In the genomic region with DNA sequence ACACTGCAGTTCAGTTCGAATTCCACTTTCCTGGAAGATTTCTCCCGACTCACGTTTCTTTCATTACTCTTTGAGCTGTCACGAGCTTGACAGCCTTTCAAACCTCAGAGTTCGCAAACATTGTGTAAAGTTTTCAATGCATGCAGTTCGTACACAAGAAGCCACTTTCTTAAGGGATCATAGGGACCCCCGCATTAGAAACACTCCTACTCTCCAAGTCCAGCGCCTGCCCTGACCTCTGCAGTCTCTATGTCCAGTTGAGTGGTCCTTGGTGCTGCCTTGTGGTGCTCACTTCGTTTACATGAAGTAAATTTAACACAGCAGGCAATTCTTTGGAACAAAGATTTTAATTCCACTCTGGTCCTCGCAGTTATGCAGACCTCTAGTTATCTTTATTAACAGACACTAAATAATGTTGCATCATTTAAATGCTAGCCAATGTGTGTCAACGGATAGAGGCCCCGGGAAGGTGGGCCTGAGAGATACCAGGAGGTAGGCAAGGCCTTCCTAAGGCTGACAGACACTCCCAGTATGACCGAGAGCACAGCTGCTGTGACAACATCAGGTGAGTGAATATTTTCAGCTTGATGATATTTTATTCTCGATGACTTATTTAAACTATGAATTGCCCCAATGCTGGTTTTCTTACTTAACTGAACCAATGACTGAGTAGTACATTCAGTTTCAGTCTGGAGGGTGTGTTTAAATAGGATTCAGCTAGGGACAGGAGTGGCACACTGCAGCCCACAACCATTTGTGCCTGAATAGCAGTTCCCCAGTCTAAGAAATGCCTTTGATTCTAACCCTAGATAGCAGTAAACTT, we compare ENCODE assay signal across 8 mouse cellular contexts. TPM values are rescaled to one million over a fixed set of nuclear protein-coding genes. Genes with fewer than 3 reads are reported as not detected.
DNase-seq lines count a peak whose midpoint lies in the region; ATAC-seq and TF ChIP-seq lines count a peak whose summit lies in the region.

A gene (plus strand): TSS at position 259 of the 823 bp plus-strand sequence.

- H3K27me3 ChIP-seq in kidney, postnatal 0 days (ENCODE audit: insufficient read depth, low read length), result no peaks in the 10 kb centered on the region
- no peaks in the 10 kb centered on the region for H3K27me3 ChIP-seq in hindbrain, embryonic 15.5 days
- H3K27me3 ChIP-seq in midbrain, embryonic 11.5 days (ENCODE audit: control insufficient read depth, insufficient read depth, low read length), result no peaks in the 10 kb centered on the region

- no peaks in the 10 kb centered on the region for H3K9me3 ChIP-seq in kidney, postnatal 0 days (replicated peaks; ENCODE audit: low read length)
- no peaks in the 10 kb centered on the region for H3K9me3 ChIP-seq in hindbrain, embryonic 15.5 days
- no peaks in the 10 kb centered on the region for H3K9me3 ChIP-seq in midbrain, embryonic 11.5 days (ENCODE audit: control insufficient read depth, low read length)

- H3K9ac ChIP-seq in kidney, postnatal 0 days (ENCODE audit: low read depth, low read length), result peak within 1 kb of the TSS; percentile 46; the same call in 1 of the 2 replicates
- H3K9ac ChIP-seq in hindbrain, embryonic 15.5 days, result peak within 1 kb of the TSS; percentile 41
- H3K9ac ChIP-seq in midbrain, embryonic 11.5 days (ENCODE audit: low read length), result peak within 1 kb of the TSS; percentile 56

- no peak for TF ChIP-seq CTCF in kidney, postnatal 0 days (IDR thresholded peaks at IDR 0.05; ENCODE audit: low read depth)

- H3K4me3 ChIP-seq in kidney, postnatal 0 days (replicated peaks; ENCODE audit: low read depth, low read length), result peak within 1 kb of the TSS; percentile 43
- peak within 1 kb of the TSS; percentile 51 for H3K4me3 ChIP-seq in hindbrain, embryonic 15.5 days
- H3K4me3 ChIP-seq in midbrain, embryonic 11.5 days (ENCODE audit: low read depth, low read length), result peak within 1 kb of the TSS; percentile 46

- H3K36me3 ChIP-seq in kidney, postnatal 0 days (ENCODE audit: insufficient read depth, low read length), result no peaks in the 10 kb centered on the region
- H3K36me3 ChIP-seq in hindbrain, embryonic 15.5 days, result no peaks in the 10 kb centered on the region
- H3K36me3 ChIP-seq in midbrain, embryonic 11.5 days (ENCODE audit: control insufficient read depth, insufficient read depth, low read length), result no peaks in the 10 kb centered on the region

- ATAC-seq in kidney, postnatal 0 days (replicated peaks; ENCODE audit: low FRiP score, low read depth), result no peak
- ATAC-seq in hindbrain, embryonic 15.5 days (ENCODE audit: low FRiP score, low read depth), result peak; percentile 63; the same call in 1 of the 2 replicates
- ATAC-seq in midbrain, embryonic 11.5 days (ENCODE audit: low FRiP score), result peak; percentile 66; the same call in 1 of the 2 replicates
- no peak; the same call in 1 of the 2 replicates for ATAC-seq in granulocyte monocyte progenitor cell, adult 5-6 weeks (replicated peaks; ENCODE audit: poor library complexity, severe bottlenecking)

- no peak within 1 kb of the TSS for H3K27ac ChIP-seq in kidney, postnatal 0 days
- no peak within 1 kb of the TSS for H3K27ac ChIP-seq in hindbrain, embryonic 15.5 days (replicated peaks)
- H3K27ac ChIP-seq in midbrain, embryonic 11.5 days (ENCODE audit: low read depth, low read length), result no peak within 1 kb of the TSS

- WGBS in kidney, postnatal 0 days, result 24% methylated on average over 14 of the region's 14 CpGs
- WGBS in hindbrain, embryonic 15.5 days, result 32% methylated on average over 14 of the region's 14 CpGs
- 30% methylated on average over 14 of the region's 14 CpGs for WGBS in midbrain, embryonic 11.5 days

- no peaks in the 10 kb centered on the region for H3K4me1 ChIP-seq in kidney, postnatal 0 days (replicated peaks; ENCODE audit: insufficient read depth, low read length)
- peaks cover 7% of the 10 kb centered on the region; the same call in 1 of the 2 replicates for H3K4me1 ChIP-seq in hindbrain, embryonic 15.5 days (replicated peaks)
- no peaks in the 10 kb centered on the region for H3K4me1 ChIP-seq in midbrain, embryonic 11.5 days (ENCODE audit: control insufficient read depth, insufficient read depth, low read length)

- H3K4me2 ChIP-seq in kidney, postnatal 0 days (ENCODE audit: low read length), result peak within 1 kb of the TSS; percentile 64
- H3K4me2 ChIP-seq in hindbrain, embryonic 15.5 days, result peak within 1 kb of the TSS; percentile 89
- H3K4me2 ChIP-seq in midbrain, embryonic 11.5 days, result peak within 1 kb of the TSS; percentile 67

- peak; percentile 42 for DNase-seq in kidney, postnatal 0 days (ENCODE audit: low spot score)
- DNase-seq in kidney, adult 18-20 months, result no peak
- peak; percentile 35 for DNase-seq in embryo, embryonic 10 days (ENCODE audit: low spot score)
- DNase-seq in midbrain, embryonic 11.5 days (ENCODE audit: low spot score, missing footprints), result peak; percentile 89
- DNase-seq in left cerebral cortex, adult 9 months (ENCODE audit: low spot score in 2 of 2), result no peak
- DNase-seq in thymus, postnatal 25 days, result no peak

RNA-seq across cellular contexts. Expression of the gene that starts here (rescaled TPM):
- 1.1 and 1.2 TPM in 2 replicates for polyA plus RNA-seq in kidney, postnatal 0 days (2015; fragmentation: Nextera tagmentation; extraction: Ambion mirVana)
- 3.1 and 4.6 TPM in 2 replicates for polyA plus RNA-seq in hindbrain, embryonic 15.5 days (2015; fragmentation: Nextera tagmentation; extraction: Ambion mirVana)
- 18.5 and 20.0 TPM in 2 replicates for polyA plus RNA-seq in midbrain, embryonic 11.5 days (2014; fragmentation: Nextera tagmentation; extraction: Ambion mirVana)
- not detected in 2 replicates for total RNA-seq in granulocyte monocyte progenitor cell, adult 5-6 weeks (2014; fragmentation: Nextera tagmentation)
- total RNA-seq in granulocyte monocyte progenitor cell, adult 5-6 weeks (2017), result 0.52 TPM in 1 of 2 replicates, not detected in the other

Comparison
In these comparisons a context has a peak if more than half of its experiments do, and no peak if none do; other contexts are left out.
1. DNase-seq: peak in kidney, postnatal 0 days (single experiment), embryo, embryonic 10 days (single experiment) and midbrain, embryonic 11.5 days (single experiment); none in kidney, adult 18-20 months (single experiment), left cerebral cortex, adult 9 months (0 of 2) and thymus, postnatal 25 days (single experiment).
2. ATAC-seq: peak in hindbrain, embryonic 15.5 days (single experiment) and midbrain, embryonic 11.5 days (single experiment); none in kidney, postnatal 0 days (single experiment) and granulocyte monocyte progenitor cell, adult 5-6 weeks (single experiment).
3. Peak in every context shown above with its lines, with median percentiles within 50 percentile points of each other: H3K4me2 ChIP-seq, H3K4me3 ChIP-seq and H3K9ac ChIP-seq.